Mouse (Mus musculus) layer of hippocampus, adult 6 months (tissue): ENCODE results near the gene Tmem45a. TPM values are rescaled to one million over a fixed set of nuclear protein-coding genes. Genes with fewer than 3 reads are reported as not detected.

ENCODE experiments used
- long read RNA-seq, 2 experiments: library from polyadenylated mRNA; unstranded; transcript quantifications; one replicate each; pipeline ENCODE4 v2.0.0; 2019 to 2020
- polyA plus RNA-seq: library from polyadenylated mRNA; unstranded; fragments of <200 nt; fragmentation: Nextera tagmentation; gene quantifications from 2 replicates; pipeline ENCODE4 v1.2.3, GENCODE M21; 2021

Gene Tmem45a
- 0.85 and 1.4 TPM in 2 replicates for polyA plus RNA-seq
- long read RNA-seq, experiment 1, partial matches to known transcripts, result 0 of 1 reads
- long read RNA-seq, experiment 1, other reads (novel, unspliced or antisense), result 1 of 1 reads
- long read RNA-seq, experiment 2, transcript Tmem45a-201 (6 exons, 2,701 nt), result major isoform, 8 of 8 reads
- long read RNA-seq, experiment 2, partial matches to known transcripts, result 0 of 8 reads
- long read RNA-seq, experiment 2, other reads (novel, unspliced or antisense), result 0 of 8 reads

DNA sequence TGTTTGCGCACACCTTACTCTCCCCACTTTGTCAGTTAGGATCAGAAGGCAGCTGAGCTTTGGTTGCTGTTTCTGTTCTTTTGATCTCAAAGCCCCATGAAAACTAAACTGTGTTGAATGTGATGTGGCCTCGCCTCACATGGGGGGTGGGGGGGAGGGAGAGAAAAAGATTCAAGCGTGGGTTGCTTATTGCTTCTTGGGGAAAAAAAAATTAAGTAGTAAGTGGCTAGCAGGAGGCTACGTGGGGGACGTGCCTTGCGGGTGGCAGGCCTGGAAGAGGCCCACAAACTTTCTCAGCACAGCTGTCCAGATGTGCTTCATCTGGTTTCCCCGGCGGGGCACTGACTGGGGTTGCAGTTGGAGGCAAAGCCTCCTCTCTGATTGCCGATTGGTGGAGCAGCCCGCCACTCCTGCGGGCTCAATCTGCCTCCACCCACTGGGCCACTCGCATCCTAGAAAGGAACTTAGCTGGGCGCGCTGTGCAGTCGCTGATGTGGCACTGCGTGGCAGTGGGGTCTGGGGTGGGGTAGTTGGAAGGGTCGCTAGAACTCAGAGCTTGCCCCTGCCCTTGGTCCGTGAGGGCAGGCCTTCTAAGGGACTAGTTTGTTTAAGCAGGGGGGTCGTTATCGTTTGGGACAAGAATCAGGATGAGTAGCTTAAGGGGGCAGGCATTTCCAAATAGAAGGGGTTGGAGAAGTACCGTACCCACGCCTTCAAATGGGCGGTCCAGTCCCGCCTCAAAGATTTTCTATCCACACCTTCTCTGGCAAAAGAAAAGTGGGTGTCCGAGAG lies at the start of gene Tmem45a:
Gene Tmem45a (minus strand): TSS at position 343 of the 792 bp plus-strand sequence.

GRCm38 (mm10) chr16:56928023-56928422 lies 42.1 kb upstream of the Tmem45a start, which contains the start of gene Lnp1:
TSS of gene Lnp1 (minus strand) at chr16:56928061.

DNA sequence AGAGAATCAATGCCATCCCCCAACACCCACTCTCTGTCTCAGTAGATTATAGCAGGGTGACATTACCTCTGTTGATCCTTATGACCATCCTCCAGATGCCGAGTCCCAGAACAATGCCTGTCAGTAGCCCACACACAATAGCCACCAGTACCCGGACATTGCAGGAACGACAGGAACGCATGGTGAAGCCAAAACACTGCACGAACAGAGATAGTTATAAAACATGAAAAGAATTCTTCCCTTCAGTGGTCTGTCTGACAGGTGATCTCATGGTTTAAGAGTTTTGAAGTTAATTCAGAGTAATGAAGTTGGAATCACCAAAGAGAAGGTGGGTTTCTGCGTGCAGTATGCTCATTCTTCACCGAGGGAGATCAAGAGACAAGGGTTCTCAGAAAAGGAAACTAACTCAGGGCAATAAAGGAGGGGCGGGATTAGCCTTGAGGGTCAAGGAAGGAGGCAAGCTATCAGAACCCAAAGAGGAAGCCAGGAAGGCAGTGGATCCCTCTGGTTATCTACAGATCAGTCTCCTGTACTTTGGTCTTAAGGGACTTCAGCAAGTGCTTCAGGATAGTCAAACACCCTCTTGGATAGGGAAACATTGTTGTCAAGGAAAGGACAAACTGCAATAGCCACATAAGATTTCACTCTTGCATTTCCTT lies 90.4 kb downstream of the Tmem45a start, which contains the start of gene Adgrg7:
Gene Adgrg7 (minus strand): TSS at position 375 of the 659 bp plus-strand sequence.

Other genes starting within 250 kb of the Tmem45a start
- 83.8 and 90.6 TPM in 2 replicates for gene Tfg, start 168.7 kb downstream of the Tmem45a start, polyA plus RNA-seq
- not detected in 2 replicates for gene Adgrg7, start 90.3 kb downstream of the Tmem45a start, polyA plus RNA-seq
- gene Lnp1, start 41.9 kb upstream of the Tmem45a start, polyA plus RNA-seq, result 2.1 and 2.9 TPM in 2 replicates
- gene Tmem45a2, start 185.2 kb upstream of the Tmem45a start, polyA plus RNA-seq, result 0.10 TPM in 1 of 2 replicates, not detected in the other
- gene Tomm70a, start 235.5 kb upstream of the Tmem45a start, polyA plus RNA-seq, result 33.9 and 36.5 TPM in 2 replicates